Mouse (Mus musculus) B cell, adult 2 months (primary cell): ENCODE results near the gene Sec16a.
"Not testable (repeated sequence)": the region's sequence is repeated elsewhere in the genome, so short reads cannot be mapped to it uniquely, and the experiment has no call there.

Source experiments
- DNase-seq, 2 experiments: peaks; one replicate each; pipeline ENCODE4 v3.0.0; 2022

Sec16a gene

GRCm38 (mm10) chr2:26387713-26388112 lies 57.3 kb downstream of the Sec16a start:
- no peak for DNase-seq

- DNase-seq = not testable (repeated sequence)
Observed at GRCm38 (mm10) chr2:26380871-26381270, 64.1 kb downstream of the Sec16a start.

DNA sequence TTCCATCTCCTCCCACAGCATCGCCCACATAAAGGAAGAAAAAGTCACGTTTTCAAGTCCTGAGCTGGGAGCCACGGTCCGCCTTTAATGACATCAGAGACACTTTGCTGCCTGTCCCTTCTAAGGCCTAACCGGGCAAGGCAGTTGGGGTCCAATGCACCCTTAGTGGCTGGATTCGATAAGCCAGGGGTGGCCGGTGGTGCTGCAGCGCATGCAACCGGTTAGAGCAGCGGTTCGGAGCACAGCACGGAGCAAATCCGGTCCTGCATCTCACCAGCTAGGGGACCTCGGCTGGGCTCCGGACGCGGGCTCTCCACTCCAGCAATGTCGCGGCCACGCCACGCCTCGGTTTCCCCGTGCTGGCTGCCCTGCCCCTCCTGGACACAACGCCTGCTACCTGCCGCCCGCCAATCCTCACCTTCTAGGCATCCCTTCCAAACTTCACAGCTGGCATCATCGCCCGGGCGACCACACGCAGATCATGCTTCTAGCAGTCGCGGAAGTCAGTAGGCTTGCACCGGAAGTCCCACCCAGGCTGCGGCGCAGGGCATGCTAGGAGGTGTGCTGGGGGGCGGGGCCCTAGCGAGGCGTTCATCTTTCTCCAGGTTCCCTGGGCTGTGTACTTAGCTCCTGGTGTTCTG lies 64.8 kb downstream of the Sec16a start, which contains the start of gene Snapc4:
Gene Snapc4 (minus strand): TSS at position 523 of the 641 bp plus-strand sequence.
- DNase-seq = peak; percentile 89

GRCm38 (mm10) chr2:26372396-26372795 lies 72.6 kb downstream of the Sec16a start:
- DNase-seq = no peak

DNA sequence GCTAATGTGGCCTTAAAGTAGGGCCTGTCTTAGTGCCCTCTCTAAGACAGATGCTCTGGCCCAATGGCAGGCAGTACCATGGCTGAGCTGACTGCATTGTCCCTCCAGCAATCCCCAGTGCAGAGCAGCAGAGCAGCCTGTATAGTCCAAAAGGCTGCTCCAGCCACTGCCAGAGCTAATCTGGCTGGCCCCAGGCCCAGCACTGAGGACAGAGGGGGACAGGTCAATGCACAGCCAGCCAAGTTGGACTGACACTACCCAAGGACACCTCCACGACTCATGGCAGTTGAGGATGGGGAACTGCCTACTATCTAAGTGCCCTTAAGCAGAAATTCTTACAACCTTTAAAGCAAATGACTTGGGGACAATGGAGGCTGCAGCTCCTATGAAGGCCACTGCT lies 76.4 kb downstream of the Sec16a start:
- DNase-seq = no peak

GRCm38 (mm10) chr2:26367911-26368310 lies 77.1 kb downstream of the Sec16a start:
- DNase-seq = no peak

GRCm38 (mm10) chr2:26364738-26365465 lies 80.1 kb downstream of the Sec16a start:
- DNase-seq = no peak

DNA sequence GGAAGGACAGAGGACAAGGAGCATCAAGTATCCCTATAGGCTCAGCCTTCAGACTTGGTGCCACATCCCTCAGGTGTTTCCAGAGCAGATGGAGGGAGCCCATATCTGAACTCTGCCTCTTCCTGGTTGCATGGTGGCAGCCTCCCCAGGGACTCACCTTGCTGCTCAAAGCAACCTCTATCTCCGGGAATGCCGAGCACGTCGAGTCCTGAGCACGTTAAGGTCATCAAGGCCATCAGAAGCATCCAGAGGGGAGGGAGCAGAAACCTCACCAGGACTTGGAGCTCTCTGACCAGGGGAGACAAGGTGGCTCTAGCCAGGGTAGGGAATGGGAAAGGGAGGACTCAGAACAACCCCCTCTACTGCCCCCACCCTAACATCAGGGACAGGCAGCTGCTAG lies 81.5 kb downstream of the Sec16a start:
- no peak for DNase-seq

GRCm38 (mm10) chr2:26362991-26363390 lies 82.0 kb downstream of the Sec16a start:
- no peak for DNase-seq

DNA sequence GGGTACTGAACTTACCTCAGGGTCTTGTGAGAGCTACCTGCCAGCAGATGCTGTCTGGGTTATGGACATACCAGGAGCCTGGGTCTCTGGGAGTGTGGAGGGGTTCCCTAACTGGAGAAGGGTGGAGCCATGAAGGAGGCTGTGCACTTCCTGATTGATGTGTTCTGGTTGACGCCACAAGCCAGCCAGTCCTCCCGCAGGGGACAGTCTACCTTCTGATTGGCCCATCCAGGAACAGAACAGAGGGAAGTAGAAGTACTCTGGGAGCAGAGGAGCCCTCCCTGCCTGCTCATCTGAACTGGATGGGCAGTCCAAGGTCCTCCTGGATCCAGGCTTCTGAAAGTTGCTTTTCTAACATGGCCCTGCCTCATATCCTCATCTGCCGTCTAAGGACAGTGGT lies 84.2 kb downstream of the Sec16a start, which contains the start of gene Card9:
Gene Card9 (minus strand): TSS at position 147 of the 400 bp plus-strand sequence.
- DNase-seq = no peak

- no peak for DNase-seq
Observed at GRCm38 (mm10) chr2:26359983-26360382, 85.0 kb downstream of the Sec16a start.
